Mouse (Mus musculus) lung, adult 2 months (tissue): ENCODE results near the gene H2afx.

Source experiments
- CTCF ChIP-seq: fragments of 200-500 bp; IDR thresholded peaks from 2 replicates; pipeline ENCODE4 v1.5.1; 2011; ENCODE audit warnings: mild to moderate bottlenecking, low read length, control low read depth; ENCODE audit not compliant: insufficient read depth
- POLR2A ChIP-seq: fragments of 200-500 bp; IDR thresholded peaks from 2 replicates; pipeline ENCODE4 v1.6.1; 2011; ENCODE audit warnings: low read depth, mild to moderate bottlenecking, control low read depth, low read length, borderline replicate concordance; ENCODE audit errors: extremely low read depth

- TF ChIP-seq CTCF (no peak), POLR2A (no peak)
Measured at GRCm38 (mm10) chr9:44307248-44307647, 27.2 kb upstream of the H2afx start.
